Mouse (Mus musculus) inflammation-experienced regulatory T-cells, adult 6 months (primary cell): Measurements from ENCODE around the gene Egfl6. TPM values are rescaled to one million over a fixed set of nuclear protein-coding genes. Genes with fewer than 3 reads are reported as not detected.
A peak's percentile ranks its signal among the peaks of the same experiment; 100 is the strongest.
"Not testable (repeated sequence)": the region's sequence is repeated elsewhere in the genome, so short reads cannot be mapped to it uniquely, and the experiment has no call there.

Source experiments
- ATAC-seq: one replicate; pipeline ENCODE4 v1.8.0; 2017
- polyA plus RNA-seq, 3 experiments: library from polyadenylated mRNA; unstranded; fragments of 100-300 nt; shearing (Covaris generic); gene quantifications; one replicate each; pipeline ENCODE4 v1.2.1; 2017

Egfl6 gene
- polyA plus RNA-seq, 3 experiments from 2014 or later = not detected

GRCm38 (mm10) chrX:166516631-166517030 is 68.9 kb downstream of the Egfl6 start:
- no peak for ATAC-seq

GRCm38 (mm10) chrX:166515923-166516322 is 69.6 kb downstream of the Egfl6 start:
- ATAC-seq = no peak

GRCm38 (mm10) chrX:166514035-166514434 is 71.5 kb downstream of the Egfl6 start:
- ATAC-seq = not testable (repeated sequence)

GRCm38 (mm10) chrX:166512071-166512470 is 73.4 kb downstream of the Egfl6 start:
- no peak for ATAC-seq

GRCm38 (mm10) chrX:166511107-166511506 is 74.4 kb downstream of the Egfl6 start:
- no peak for ATAC-seq

- ATAC-seq = peak; percentile 96
Measured at GRCm38 (mm10) chrX:166509761-166510738, 75.5 kb downstream of the Egfl6 start.

- no peak for ATAC-seq
Measured at GRCm38 (mm10) chrX:166504421-166504820, 81.1 kb downstream of the Egfl6 start.

- no peak for ATAC-seq
Measured at GRCm38 (mm10) chrX:166499496-166500190, 85.9 kb downstream of the Egfl6 start.

- ATAC-seq = no peak
Measured at GRCm38 (mm10) chrX:166497771-166498170, 87.7 kb downstream of the Egfl6 start.

- no peak for ATAC-seq
Measured at GRCm38 (mm10) chrX:166495052-166495451, 90.5 kb downstream of the Egfl6 start.

GRCm38 (mm10) chrX:166479365-166479983 is 106.0 kb downstream of the Egfl6 start, which contains the start of gene Rab9:
Gene Rab9 (minus strand): TSS chrX:166479867.
- peak; percentile 93 for ATAC-seq

GRCm38 (mm10) chrX:166478631-166479364 is 106.7 kb downstream of the Egfl6 start:
- ATAC-seq = peak; percentile 36

- ATAC-seq = no peak
Measured at GRCm38 (mm10) chrX:166477393-166477792, 108.1 kb downstream of the Egfl6 start.

Other genes starting within 250 kb of the Egfl6 start
- 10 to 100 TPM; 31.9 to 40.6 (median 34.5) TPM for gene Trappc2, start 145.1 kb downstream of the Egfl6 start, polyA plus RNA-seq
- 1 to 10 TPM; 4.5 to 6.5 (median 5.2) TPM for gene Ofd1, start 145.0 kb downstream of the Egfl6 start, polyA plus RNA-seq
- gene Rab9, start 105.9 kb downstream of the Egfl6 start, polyA plus RNA-seq = 10 to 100 TPM; 33.7 to 36.9 (median 33.7) TPM
- 1 to 10 TPM; 6.7 to 8.6 (median 7.2) TPM for gene Tceanc, start 67.2 kb downstream of the Egfl6 start, polyA plus RNA-seq